Mouse (Mus musculus): ENCODE measurements at regions not wholly inside any gene's neighbourhood (a gene's known extent, or its start where the extent isn't known, plus 50 kb on each side); places are given as distances from the start of the nearest gene placed in this dataset.
"Not testable (repeated sequence)": the region's sequence is repeated elsewhere in the genome, so short reads cannot be mapped to it uniquely, and the experiment has no call there.

DNA sequence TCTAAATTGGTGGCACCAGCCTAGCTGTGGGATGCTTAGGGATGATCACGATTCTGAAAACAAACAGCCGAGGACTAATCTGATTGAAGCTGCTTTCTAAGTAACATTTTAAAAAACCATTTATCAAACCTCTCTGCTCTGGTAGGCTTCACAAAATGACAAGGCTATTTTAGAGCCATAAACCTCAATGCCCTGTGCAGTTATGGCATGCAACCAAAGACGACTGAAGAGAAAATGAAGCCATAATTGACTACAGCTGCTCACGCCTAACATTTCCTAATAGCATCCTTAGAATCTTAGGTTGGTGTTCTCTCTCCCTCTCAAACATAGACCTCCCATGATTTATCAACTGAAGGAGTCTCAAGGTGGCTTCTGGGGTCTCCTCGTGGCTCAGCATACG is 484.3 kb downstream of the Isl1 start:
- Histone ChIP-seq H3K27ac (ENCODE audit: insufficient read depth, low read depth, low read length, poor library complexity, severe bottlenecking) (no peak overlapping the region), H3K9ac (ENCODE audit: insufficient read depth, low read depth, low read length, poor library complexity, severe bottlenecking) (no peak overlapping the region), H3K4me3 (ENCODE audit: insufficient read depth in 1 of 2, low read depth in 1 of 2, low read length in 2 of 2, poor library complexity in 1 of 2, severe bottlenecking in 1 of 2) (no peak overlapping the region), H3K9me3 (ENCODE audit: control insufficient read depth, insufficient read depth, low read depth, low read length) (no peaks in the 10 kb centered on the region), H3K36me3 (ENCODE audit: control insufficient read depth, insufficient read depth, low read length, poor library complexity, severe bottlenecking) (no peaks in the 10 kb centered on the region), H3K4me1 (ENCODE audit: control insufficient read depth in 2 of 2, insufficient read depth in 2 of 2, low read length in 2 of 2, poor library complexity in 1 of 2) (no peaks in the 10 kb centered on the region)
- TF ChIP-seq CHD2 (IDR thresholded peaks at IDR 0.05; ENCODE audit: low read depth, low read length) (no peak), HCFC1 (IDR thresholded peaks at IDR 0.05; ENCODE audit: borderline replicate concordance, insufficient read depth, low read length) (no peak), ZNF384 (IDR thresholded peaks at IDR 0.05; ENCODE audit: low read depth, low read length) (no peak), ZC3H11A (IDR thresholded peaks at IDR 0.05; ENCODE audit: borderline replicate concordance, low read depth, low read length) (no peak), MAFK (IDR thresholded peaks at IDR 0.05; ENCODE audit: insufficient read depth, low read depth, low read length) (no peak)
- DNase-seq (ENCODE audit: low read depth, low spot score): no peak
- in situ Hi-C loops (cut with MboI; ENCODE audit: low sequenced_read_pairs in 2 of 2, unreplicated experiment in 2 of 2): no loop called here

DNA sequence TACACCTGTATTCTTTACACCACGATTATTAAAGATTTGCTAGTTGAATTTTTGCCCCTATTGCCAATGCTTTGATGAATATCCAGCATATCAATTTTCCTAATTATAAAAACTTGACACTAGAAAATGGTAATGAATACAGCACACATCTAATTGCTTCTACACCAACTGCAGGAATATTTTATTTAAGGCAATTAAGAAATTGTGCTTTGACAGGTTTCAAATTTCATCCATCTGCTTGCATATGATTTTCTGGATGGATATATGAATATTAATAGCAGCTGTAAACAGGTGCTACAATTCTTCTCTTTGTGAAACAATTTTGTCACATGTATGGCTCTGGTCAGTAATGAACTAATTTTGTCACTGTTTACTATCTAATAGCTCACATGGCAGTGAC is 487.0 kb downstream of the Isl1 start:
- no peak overlapping the region for H3K27ac ChIP-seq (ENCODE audit: insufficient read depth, low read depth, low read length, poor library complexity, severe bottlenecking)
- in situ Hi-C loops (cut with MboI; ENCODE audit: low sequenced_read_pairs in 2 of 2, unreplicated experiment in 2 of 2): no loop called here
- H3K4me1 ChIP-seq (ENCODE audit: control insufficient read depth in 2 of 2, insufficient read depth in 2 of 2, low read length in 2 of 2, poor library complexity in 1 of 2): no peaks in the 10 kb centered on the region
- H3K36me3 ChIP-seq (ENCODE audit: control insufficient read depth, insufficient read depth, low read length, poor library complexity, severe bottlenecking): no peaks in the 10 kb centered on the region
- TF ChIP-seq MAFK (IDR thresholded peaks at IDR 0.05; ENCODE audit: insufficient read depth, low read depth, low read length) (no peak), ZNF384 (IDR thresholded peaks at IDR 0.05; ENCODE audit: low read depth, low read length) (no peak), CHD2 (IDR thresholded peaks at IDR 0.05; ENCODE audit: low read depth, low read length) (no peak), ZC3H11A (IDR thresholded peaks at IDR 0.05; ENCODE audit: borderline replicate concordance, low read depth, low read length) (no peak), HCFC1 (IDR thresholded peaks at IDR 0.05; ENCODE audit: borderline replicate concordance, insufficient read depth, low read length) (no peak)
- no peak overlapping the region for H3K9ac ChIP-seq (ENCODE audit: insufficient read depth, low read depth, low read length, poor library complexity, severe bottlenecking)
- no peak for DNase-seq (ENCODE audit: low read depth, low spot score)
- no peak overlapping the region for H3K4me3 ChIP-seq (ENCODE audit: insufficient read depth in 1 of 2, low read depth in 1 of 2, low read length in 2 of 2, poor library complexity in 1 of 2, severe bottlenecking in 1 of 2)
- H3K9me3 ChIP-seq (ENCODE audit: control insufficient read depth, insufficient read depth, low read depth, low read length): no peaks in the 10 kb centered on the region

DNA sequence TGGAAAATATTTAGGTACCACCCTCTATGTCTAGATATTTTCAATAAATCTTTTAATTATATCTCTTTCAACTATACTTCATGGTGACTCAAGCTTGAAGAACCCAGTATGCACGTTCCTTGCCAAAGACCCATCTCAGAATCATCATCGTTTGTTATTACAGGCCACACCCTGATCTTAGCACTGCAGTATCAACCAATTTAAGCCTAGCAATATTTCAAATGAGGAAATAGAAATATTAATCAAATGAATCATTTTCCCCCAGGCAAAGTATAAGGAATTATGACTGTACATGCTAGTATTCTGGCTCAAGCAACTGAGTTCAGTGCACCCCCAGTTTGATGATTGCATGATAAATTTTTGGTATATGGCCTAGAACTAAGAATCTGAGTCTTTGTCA is 495.3 kb downstream of the Isl1 start:
- no peak for TF ChIP-seq CHD2 (IDR thresholded peaks at IDR 0.05; ENCODE audit: low read depth, low read length)
- TF ChIP-seq ZC3H11A (IDR thresholded peaks at IDR 0.05; ENCODE audit: borderline replicate concordance, low read depth, low read length): no peak
- no peak for TF ChIP-seq HCFC1 (IDR thresholded peaks at IDR 0.05; ENCODE audit: borderline replicate concordance, insufficient read depth, low read length)
- TF ChIP-seq MAFK (IDR thresholded peaks at IDR 0.05; ENCODE audit: insufficient read depth, low read depth, low read length): no peak
- TF ChIP-seq ZNF384 (IDR thresholded peaks at IDR 0.05; ENCODE audit: low read depth, low read length): no peak
- H3K9me3 ChIP-seq (ENCODE audit: control insufficient read depth, insufficient read depth, low read depth, low read length): no peaks in the 10 kb centered on the region
- H3K9ac ChIP-seq (ENCODE audit: insufficient read depth, low read depth, low read length, poor library complexity, severe bottlenecking): no peak overlapping the region
- in situ Hi-C loops (cut with MboI; ENCODE audit: low sequenced_read_pairs in 2 of 2, unreplicated experiment in 2 of 2): no loop called here
- no peak for DNase-seq (ENCODE audit: low read depth, low spot score)
- H3K27ac ChIP-seq (ENCODE audit: insufficient read depth, low read depth, low read length, poor library complexity, severe bottlenecking): no peak overlapping the region
- no peaks in the 10 kb centered on the region for H3K36me3 ChIP-seq (ENCODE audit: control insufficient read depth, insufficient read depth, low read length, poor library complexity, severe bottlenecking)
- no peak overlapping the region for H3K4me3 ChIP-seq (ENCODE audit: insufficient read depth in 1 of 2, low read depth in 1 of 2, low read length in 2 of 2, poor library complexity in 1 of 2, severe bottlenecking in 1 of 2)
- no peaks in the 10 kb centered on the region for H3K4me1 ChIP-seq (ENCODE audit: control insufficient read depth in 2 of 2, insufficient read depth in 2 of 2, low read length in 2 of 2, poor library complexity in 1 of 2)

DNA sequence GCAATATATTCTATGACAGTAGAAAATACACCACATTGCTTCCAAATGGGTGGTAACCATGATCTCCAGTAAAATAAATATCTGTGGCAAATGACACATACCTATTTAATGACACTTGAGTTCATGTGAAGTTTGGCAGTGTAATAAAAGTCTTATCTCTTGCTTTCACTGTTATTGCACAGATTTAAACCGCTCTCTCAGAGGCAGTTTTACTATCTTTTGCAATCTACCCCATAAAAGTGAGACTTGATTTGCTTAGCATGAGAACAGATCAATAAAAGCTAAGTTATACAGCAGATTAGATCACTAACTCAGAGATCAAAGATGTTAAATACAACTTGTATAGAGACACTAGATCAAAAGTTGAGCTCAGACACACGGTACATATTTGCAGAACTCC is 510.2 kb downstream of the Isl1 start:
- in situ Hi-C loops (cut with MboI; ENCODE audit: low sequenced_read_pairs in 2 of 2, unreplicated experiment in 2 of 2): no loop called here
- Histone ChIP-seq H3K9me3 (ENCODE audit: control insufficient read depth, insufficient read depth, low read depth, low read length) (no peaks in the 10 kb centered on the region), H3K9ac (ENCODE audit: insufficient read depth, low read depth, low read length, poor library complexity, severe bottlenecking) (no peak overlapping the region), H3K36me3 (ENCODE audit: control insufficient read depth, insufficient read depth, low read length, poor library complexity, severe bottlenecking) (no peaks in the 10 kb centered on the region), H3K4me1 (ENCODE audit: control insufficient read depth in 2 of 2, insufficient read depth in 2 of 2, low read length in 2 of 2, poor library complexity in 1 of 2) (no peaks in the 10 kb centered on the region), H3K4me3 (ENCODE audit: insufficient read depth in 1 of 2, low read depth in 1 of 2, low read length in 2 of 2, poor library complexity in 1 of 2, severe bottlenecking in 1 of 2) (no peak overlapping the region), H3K27ac (ENCODE audit: insufficient read depth, low read depth, low read length, poor library complexity, severe bottlenecking) (no peak overlapping the region)
- no peak for DNase-seq (ENCODE audit: low read depth, low spot score)
- no peak for TF ChIP-seq HCFC1 (IDR thresholded peaks at IDR 0.05; ENCODE audit: borderline replicate concordance, insufficient read depth, low read length)
- TF ChIP-seq MAFK (IDR thresholded peaks at IDR 0.05; ENCODE audit: insufficient read depth, low read depth, low read length): no peak
- TF ChIP-seq CHD2 (IDR thresholded peaks at IDR 0.05; ENCODE audit: low read depth, low read length): no peak
- TF ChIP-seq ZC3H11A (IDR thresholded peaks at IDR 0.05; ENCODE audit: borderline replicate concordance, low read depth, low read length): no peak

DNA sequence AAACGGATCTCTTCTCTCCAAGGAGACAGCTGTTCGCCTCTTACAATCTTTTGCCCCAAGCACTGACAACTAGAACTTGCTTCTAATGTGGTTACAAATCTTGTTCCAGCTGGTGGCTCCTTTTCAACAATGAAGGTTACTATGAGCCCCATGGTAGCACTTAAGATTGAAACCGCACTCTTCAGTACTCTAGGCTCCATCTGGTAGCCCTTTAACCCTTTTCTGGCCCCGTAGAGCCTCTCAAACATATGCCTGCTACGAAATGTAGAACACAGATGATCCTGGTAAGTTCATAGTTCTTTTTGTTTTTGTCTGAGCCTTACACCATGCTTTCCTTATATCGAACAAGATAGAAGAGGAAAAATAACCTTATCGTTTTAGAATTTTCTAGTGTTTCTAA is 558.2 kb downstream of the Isl1 start:
- Histone ChIP-seq H3K9ac (ENCODE audit: insufficient read depth, low read depth, low read length, poor library complexity, severe bottlenecking) (no peak overlapping the region), H3K27ac (ENCODE audit: insufficient read depth, low read depth, low read length, poor library complexity, severe bottlenecking) (no peak overlapping the region), H3K4me1 (ENCODE audit: control insufficient read depth in 2 of 2, insufficient read depth in 2 of 2, low read length in 2 of 2, poor library complexity in 1 of 2) (no peaks in the 10 kb centered on the region), H3K9me3 (ENCODE audit: control insufficient read depth, insufficient read depth, low read depth, low read length) (no peaks in the 10 kb centered on the region), H3K36me3 (ENCODE audit: control insufficient read depth, insufficient read depth, low read length, poor library complexity, severe bottlenecking) (no peaks in the 10 kb centered on the region), H3K4me3 (ENCODE audit: insufficient read depth in 1 of 2, low read depth in 1 of 2, low read length in 2 of 2, poor library complexity in 1 of 2, severe bottlenecking in 1 of 2) (no peak overlapping the region)
- DNase-seq (ENCODE audit: low read depth, low spot score): no peak
- TF ChIP-seq MAFK (IDR thresholded peaks at IDR 0.05; ENCODE audit: insufficient read depth, low read depth, low read length): no peak
- no peak for TF ChIP-seq ZC3H11A (IDR thresholded peaks at IDR 0.05; ENCODE audit: borderline replicate concordance, low read depth, low read length)
- no peak for TF ChIP-seq ZNF384 (IDR thresholded peaks at IDR 0.05; ENCODE audit: low read depth, low read length)
- in situ Hi-C loops (cut with MboI; ENCODE audit: low sequenced_read_pairs in 2 of 2, unreplicated experiment in 2 of 2): no loop called here

DNA sequence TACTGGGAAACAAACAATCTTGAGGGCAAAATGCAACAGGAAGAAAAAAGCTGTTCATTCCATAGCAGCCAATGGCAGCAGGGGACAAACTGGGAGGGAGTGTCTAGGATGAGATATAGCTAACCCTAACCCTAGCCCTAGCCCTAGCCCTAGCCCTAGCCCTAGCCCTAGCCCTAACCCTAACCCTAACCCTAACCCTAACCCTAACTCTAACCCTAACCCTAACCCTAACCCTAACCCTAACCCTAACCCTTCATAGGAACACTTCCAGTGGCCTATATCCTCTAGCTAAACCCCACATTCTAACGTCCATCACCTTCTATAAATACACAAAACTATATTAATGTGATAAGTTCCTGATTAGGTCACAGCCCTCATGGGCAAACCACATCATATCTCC is 567.4 kb downstream of the Isl1 start:
- H3K9ac ChIP-seq (ENCODE audit: insufficient read depth, low read depth, low read length, poor library complexity, severe bottlenecking); in situ Hi-C loops (cut with MboI; ENCODE audit: low sequenced_read_pairs in 2 of 2, unreplicated experiment in 2 of 2); H3K4me3 ChIP-seq (ENCODE audit: insufficient read depth in 1 of 2, low read depth in 1 of 2, low read length in 2 of 2, poor library complexity in 1 of 2, severe bottlenecking in 1 of 2); H3K36me3 ChIP-seq (ENCODE audit: control insufficient read depth, insufficient read depth, low read length, poor library complexity, severe bottlenecking); H3K4me1 ChIP-seq (ENCODE audit: control insufficient read depth in 2 of 2, insufficient read depth in 2 of 2, low read length in 2 of 2, poor library complexity in 1 of 2); H3K27ac ChIP-seq (ENCODE audit: insufficient read depth, low read depth, low read length, poor library complexity, severe bottlenecking); H3K9me3 ChIP-seq (ENCODE audit: control insufficient read depth, insufficient read depth, low read depth, low read length); DNase-seq (ENCODE audit: low read depth, low spot score): not testable (repeated sequence)
